Mouse (Mus musculus) natural killer cell, adult 2 months (primary cell): ENCODE data around the gene Serpinb9e.
"Not testable (repeated sequence)": the region's sequence is repeated elsewhere in the genome, so short reads cannot be mapped to it uniquely, and the experiment has no call there.

Source experiments
- DNase-seq, 2 experiments: peaks; one replicate each; pipeline ENCODE4 v3.0.0; 2022; ENCODE audit warnings: low spot score in 2 of 2

The Serpinb9e gene

DNA sequence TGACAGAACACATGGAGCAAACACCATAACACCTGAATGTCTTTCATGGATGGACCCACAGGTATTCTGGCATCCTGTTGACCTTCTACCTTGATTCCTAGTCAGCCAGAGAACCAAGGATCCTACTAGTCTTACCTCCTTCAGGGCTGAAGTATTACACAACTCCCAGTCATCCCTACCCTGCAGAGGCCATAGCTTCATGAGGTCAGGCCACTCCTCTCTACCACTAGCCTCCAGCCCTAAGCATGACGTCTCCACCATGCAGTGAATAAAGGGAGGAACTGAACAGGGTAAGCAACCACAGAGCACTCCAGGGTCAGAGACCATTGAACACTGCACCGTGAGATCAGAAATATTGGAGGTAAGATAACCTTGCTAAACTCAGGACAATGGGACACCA, at the start of gene Serpinb9e:
TSS of gene Serpinb9e (plus strand) at position 301 of the 400 bp plus-strand sequence.
- not testable (repeated sequence) for DNase-seq

DNA sequence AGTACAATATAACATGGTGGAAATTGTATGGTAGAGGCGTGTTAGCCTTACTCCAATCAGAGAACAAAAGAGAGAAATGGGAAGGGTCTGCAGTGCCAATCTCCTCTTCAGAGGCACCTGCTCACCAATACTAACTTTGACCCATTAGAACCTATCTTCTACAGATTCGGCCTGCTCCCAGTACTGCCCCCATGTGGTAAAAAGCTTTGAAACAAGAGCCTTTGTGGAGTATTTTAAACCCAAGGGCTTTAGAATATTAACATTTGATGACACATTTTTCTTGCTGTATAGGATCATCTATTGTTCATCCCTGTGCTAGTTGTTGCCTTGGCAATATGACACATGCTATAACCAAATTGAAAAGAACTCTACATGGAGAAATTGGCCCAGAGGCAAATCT, 49.7 kb upstream of the Serpinb9e start:
- DNase-seq: no peak

DNA sequence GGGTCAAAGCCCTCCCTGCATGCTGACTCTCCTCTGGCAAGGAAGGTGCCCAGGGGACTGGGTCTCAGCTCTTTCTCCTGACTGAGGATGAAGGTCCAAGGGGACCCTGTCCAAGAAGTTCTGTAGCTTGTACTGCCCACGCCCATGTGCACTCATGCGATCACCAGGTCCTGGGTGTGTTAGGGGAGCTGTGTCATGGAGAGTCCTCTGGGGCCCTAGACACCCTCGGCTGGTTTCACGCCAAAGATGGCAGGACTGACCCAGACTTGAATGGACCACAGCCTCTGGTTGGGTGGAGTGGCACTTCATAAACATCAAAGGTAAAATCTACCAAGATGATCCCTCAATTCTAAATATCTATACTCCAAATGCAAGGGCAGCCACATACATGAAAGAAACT, 59.2 kb downstream of the Serpinb9e start:
- DNase-seq: not testable (repeated sequence)
